Mouse (Mus musculus) bone marrow macrophage, adult 2 months (primary cell): ENCODE data around the gene H2-Aa.

Experiments
- CTCF ChIP-seq: IDR thresholded peaks from 2 replicates; pipeline ENCODE4 v1.5.1; 2012; ENCODE audit warnings: low read depth, mild to moderate bottlenecking, low read length, moderate library complexity
- POLR2A ChIP-seq: IDR thresholded peaks from 2 replicates; pipeline ENCODE4 v1.6.1; 2012; ENCODE audit warnings: mild to moderate bottlenecking, low read depth, low read length, borderline replicate concordance

DNA sequence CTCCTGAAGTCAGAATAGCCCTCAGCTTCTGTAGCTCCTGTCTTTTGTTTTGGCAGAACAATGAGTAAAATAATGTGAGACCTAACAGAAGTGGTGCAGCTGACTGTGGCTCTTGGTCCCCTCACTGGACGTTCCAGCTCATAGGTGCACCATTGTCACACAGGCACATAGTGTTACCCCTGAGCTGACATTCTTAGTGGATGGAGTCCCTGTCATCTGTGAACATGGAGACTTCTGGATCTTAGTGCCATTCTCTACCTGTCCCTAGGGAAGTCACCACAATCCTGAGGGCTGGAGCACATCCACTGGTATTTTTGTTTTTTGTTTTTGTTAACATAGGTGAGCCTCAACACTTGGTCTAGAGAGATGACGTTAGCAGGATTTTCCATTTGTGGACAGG lies 16.7 kb downstream of the H2-Aa start:
- TF ChIP-seq POLR2A (no peak), CTCF (no peak)
